Mouse (Mus musculus) testis, adult 2 months (tissue): ENCODE results near the gene Cep350. TPM values are rescaled to one million over a fixed set of nuclear protein-coding genes. Genes with fewer than 3 reads are reported as not detected.
A peak's percentile ranks its signal among the peaks of the same experiment; 100 is the strongest.

Source experiments
- H3K27ac ChIP-seq: fragments of 200-500 bp; 2 replicates; pipeline ENCODE4 v1.5.1; 2012; ENCODE audit warnings: low read depth, low read length; ENCODE audit not compliant: control insufficient read depth, insufficient read depth
- H3K27me3 ChIP-seq: fragments of 200-500 bp; 2 replicates; pipeline ENCODE4 v1.6.1; 2012; ENCODE audit warnings: mild to moderate bottlenecking, low read length, moderate library complexity; ENCODE audit not compliant: control insufficient read depth, insufficient read depth
- H3K36me3 ChIP-seq: fragments of 200-500 bp; 2 replicates; pipeline ENCODE4 v1.6.1; 2012; ENCODE audit warnings: mild to moderate bottlenecking, low read length; ENCODE audit not compliant: control insufficient read depth, insufficient read depth
- H3K4me1 ChIP-seq: fragments of 200-500 bp; 2 replicates; pipeline ENCODE4 v1.6.1; 2012; ENCODE audit warnings: low read length; ENCODE audit not compliant: control insufficient read depth, insufficient read depth
- H3K4me3 ChIP-seq: fragments of 200-500 bp; 2 replicates; pipeline ENCODE4 v1.5.1; 2012; ENCODE audit warnings: low read depth, mild to moderate bottlenecking, low read length, moderate library complexity, mixed read lengths; ENCODE audit not compliant: control insufficient read depth
- CTCF ChIP-seq: fragments of 200-500 bp; IDR thresholded peaks from 2 replicates; pipeline ENCODE4 v1.5.1; 2012; ENCODE audit warnings: low read depth, mild to moderate bottlenecking, inconsistent platforms, low read length, moderate library complexity; ENCODE audit not compliant: control insufficient read depth, insufficient read depth, insufficient replicate concordance
- POLR2A ChIP-seq: fragments of 200-500 bp; IDR thresholded peaks from 2 replicates; pipeline ENCODE4 v1.6.1; 2012; ENCODE audit warnings: low read depth, mild to moderate bottlenecking, inconsistent platforms, low read length, moderate library complexity; ENCODE audit not compliant: control insufficient read depth
- polyA plus RNA-seq: library from polyadenylated mRNA; depleted of rRNA; stranded (reverse); fragments of >200 nt; gene quantifications from 2 replicates; pipeline ENCODE4 v1.2.3, GENCODE M21; 2012; rRNA removed

Cep350 gene
- polyA plus RNA-seq, 1 experiment = 43.6 TPM

GRCm38 (mm10) chr1:155808261-155808660 lies 164.8 kb downstream of the Cep350 start:
- Histone ChIP-seq H3K4me3 (no peak overlapping the region), H3K27ac (no peak overlapping the region), H3K36me3 (no peaks in the 10 kb centered on the region; the same call in none of the 2 replicates), H3K4me1 (peaks cover 7% of the 10 kb centered on the region), H3K27me3 (no peaks in the 10 kb centered on the region)
- no peak for TF ChIP-seq CTCF

GRCm38 (mm10) chr1:155805607-155806006 lies 167.4 kb downstream of the Cep350 start:
- Histone ChIP-seq H3K27ac (no peak overlapping the region), H3K27me3 (no peaks in the 10 kb centered on the region), H3K4me3 (no peak overlapping the region), H3K4me1 (peaks cover 2% of the 10 kb centered on the region), H3K36me3 (peaks cover 2% of the 10 kb centered on the region)
- TF ChIP-seq POLR2A (no peak), CTCF (no peak)

- H3K4me3 ChIP-seq = no peak overlapping the region
- no peaks in the 10 kb centered on the region; the same call in 1 of the 2 replicates for H3K4me1 ChIP-seq
- no peaks in the 10 kb centered on the region for H3K27me3 ChIP-seq
- no peak for TF ChIP-seq CTCF
- no peak for TF ChIP-seq POLR2A
- H3K27ac ChIP-seq = no peak overlapping the region
- peaks cover 2% of the 10 kb centered on the region for H3K36me3 ChIP-seq
These were observed 171.8 kb downstream of the Cep350 start for GRCm38 (mm10) chr1:155801014-155801991.

GRCm38 (mm10) chr1:155798000-155798399 lies 175.1 kb downstream of the Cep350 start:
- TF ChIP-seq CTCF (no peak), POLR2A (no peak)
- Histone ChIP-seq H3K27ac (no peak overlapping the region), H3K4me1 (no peaks in the 10 kb centered on the region; the same call in 1 of the 2 replicates), H3K36me3 (peaks cover 6% of the 10 kb centered on the region), H3K27me3 (no peaks in the 10 kb centered on the region), H3K4me3 (no peak overlapping the region)

GRCm38 (mm10) chr1:155797425-155797824 lies 175.6 kb downstream of the Cep350 start:
- H3K27me3 ChIP-seq = no peaks in the 10 kb centered on the region
- peaks cover 6% of the 10 kb centered on the region for H3K36me3 ChIP-seq
- H3K4me1 ChIP-seq = no peaks in the 10 kb centered on the region; the same call in 1 of the 2 replicates
- no peak overlapping the region for H3K4me3 ChIP-seq
- H3K27ac ChIP-seq = no peak overlapping the region
- TF ChIP-seq POLR2A (no peak), CTCF (no peak)

- Histone ChIP-seq H3K27me3 (no peaks in the 10 kb centered on the region), H3K36me3 (peaks cover 6% of the 10 kb centered on the region), H3K4me3 (no peak overlapping the region), H3K4me1 (no peaks in the 10 kb centered on the region; the same call in 1 of the 2 replicates), H3K27ac (peak overlapping the region; percentile 30; the same call in 1 of the 2 replicates)
- no peak for TF ChIP-seq CTCF
- no peak for TF ChIP-seq POLR2A
These were observed 176.2 kb downstream of the Cep350 start for GRCm38 (mm10) chr1:155796757-155797405.

GRCm38 (mm10) chr1:155795791-155796233 lies 177.2 kb downstream of the Cep350 start:
- TF ChIP-seq POLR2A = no peak
- no peak for TF ChIP-seq CTCF
- H3K36me3 ChIP-seq = peaks cover 4% of the 10 kb centered on the region
- no peaks in the 10 kb centered on the region for H3K27me3 ChIP-seq

More at GRCm38 (mm10) chr1:155795791-155796233, 177.2 kb downstream of the Cep350 start:
- Histone ChIP-seq H3K27ac (peak overlapping the region; percentile 25; the same call in 1 of the 2 replicates), H3K4me3 (no peak overlapping the region), H3K4me1 (no peaks in the 10 kb centered on the region; the same call in 1 of the 2 replicates)

Other genes with a start within 250 kb of the Cep350 start
- gene Lhx4, start 221.6 kb downstream of the Cep350 start, polyA plus RNA-seq = 0.07 and 0.16 TPM in 2 replicates
- 113 and 116 TPM in 2 replicates for gene Qsox1, start 160.4 kb downstream of the Cep350 start, polyA plus RNA-seq
- gene Tor1aip2, start 62.1 kb upstream of the Cep350 start, polyA plus RNA-seq = 55.4 and 59.8 TPM in 2 replicates
- 223 and 268 TPM in 2 replicates for gene Tor1aip1, start 63.2 kb upstream of the Cep350 start, polyA plus RNA-seq
- 0.02 and 0.07 TPM in 2 replicates for gene Fam163a, start 231.8 kb upstream of the Cep350 start, polyA plus RNA-seq